Mouse (Mus musculus) embryonic facial prominence, embryonic 12.5 days (tissue): Measurements from ENCODE around the gene S1pr4. TPM values are rescaled to one million over a fixed set of nuclear protein-coding genes. Genes with fewer than 3 reads are reported as not detected.

Experiments
- ATAC-seq: fragments of 200-750 bp; cut with Nextera tagmentation; 2 replicates; pipeline ENCODE4 v1.8.0; 2017; ENCODE audit not compliant: insufficient number of reproducible peaks, insufficient read depth, low FRiP score, low TSS enrichment
- H3K27ac ChIP-seq: fragments of 300-500 bp; sonication (generic); 2 replicates; pipeline ENCODE4 v1.5.1; 2016; ENCODE audit warnings: mild to moderate bottlenecking
- H3K27me3 ChIP-seq: fragments of 300-500 bp; sonication (generic); 2 replicates; pipeline ENCODE4 v1.6.1; 2016; ENCODE audit warnings: mild to moderate bottlenecking, moderate library complexity
- H3K36me3 ChIP-seq: fragments of 300-500 bp; sonication (generic); 2 replicates; pipeline ENCODE4 v1.6.1; 2016; ENCODE audit warnings: mild to moderate bottlenecking
- H3K4me1 ChIP-seq: fragments of 300-500 bp; sonication (generic); 2 replicates; pipeline ENCODE4 v1.6.1; 2016
- H3K4me2 ChIP-seq: fragments of 300-500 bp; sonication (generic); replicated peaks from 2 replicates; pipeline ENCODE4 v1.6.1; 2016; ENCODE audit warnings: mild to moderate bottlenecking, moderate library complexity
- H3K4me3 ChIP-seq: fragments of 300-500 bp; sonication (generic); 2 replicates; pipeline ENCODE4 v1.5.1; 2016; ENCODE audit warnings: mild to moderate bottlenecking
- H3K9ac ChIP-seq: fragments of 300-500 bp; sonication (generic); 2 replicates; pipeline ENCODE4 v1.6.1; 2016; ENCODE audit warnings: mild to moderate bottlenecking, moderate library complexity
- H3K9me3 ChIP-seq: fragments of 300-500 bp; sonication (generic); 2 replicates; pipeline ENCODE4 v1.6.1; 2016; ENCODE audit warnings: mild to moderate bottlenecking, moderate library complexity
- WGBS: fragments of 180-500 bp; shearing (Covaris S2); methylation state at CpG from one replicate; pipeline ENCODE4 v1.1.7; 2016; 5-methylcytosine and 5-hydroxymethylcytosine counted together
- polyA plus RNA-seq: library from polyadenylated mRNA; unstranded; fragments of >200 nt; fragmentation: Nextera tagmentation; extraction: Ambion mirVana; gene quantifications from 2 replicates; pipeline ENCODE4 v1.2.1, GENCODE M21; 2016

The S1pr4 gene
- polyA plus RNA-seq = 0.22 and 0.58 TPM in 2 replicates

DNA sequence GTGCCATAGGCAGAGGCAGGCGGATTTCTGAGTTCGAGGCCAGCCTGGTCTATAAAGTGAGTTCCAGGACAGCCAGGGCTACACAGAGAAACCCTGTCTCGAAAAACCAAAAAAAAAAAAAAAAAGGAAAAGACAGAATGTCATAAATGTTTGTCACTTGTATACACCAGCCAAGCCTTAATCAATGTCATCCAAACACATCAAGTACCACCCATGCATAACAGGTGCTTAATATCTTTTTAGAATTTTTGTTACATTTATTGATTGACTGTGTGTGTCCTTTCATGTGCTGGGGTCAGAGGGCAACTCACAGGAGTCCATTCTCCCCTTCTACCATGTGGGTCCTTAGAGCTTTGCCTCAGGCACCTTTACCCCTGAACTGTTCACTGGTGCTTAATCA, at the start of gene S1pr4:
Gene S1pr4, minus strand, starts transcription at position 101 of the 400 bp plus-strand sequence.
- H3K4me3 ChIP-seq = no peak within 1 kb of the TSS
- ATAC-seq = no peak
- WGBS = 85% methylated on average over 3 of the region's 3 CpGs
- H3K36me3 ChIP-seq = no peaks in the 10 kb centered on the region
- no peak within 1 kb of the TSS for H3K9ac ChIP-seq
- peaks cover 6% of the 10 kb centered on the region for H3K4me1 ChIP-seq
- H3K9me3 ChIP-seq = no peaks in the 10 kb centered on the region
- peaks cover 9% of the 10 kb centered on the region; the same call in 1 of the 2 replicates for H3K27me3 ChIP-seq
- H3K27ac ChIP-seq = no peak within 1 kb of the TSS
- H3K4me2 ChIP-seq = no peak within 1 kb of the TSS

- no peaks in the 10 kb centered on the region for H3K36me3 ChIP-seq
- no peaks in the 10 kb centered on the region for H3K27me3 ChIP-seq
- no peak overlapping the region for H3K4me2 ChIP-seq
- no peak for ATAC-seq
- WGBS = 63% methylated on average over 5 of the region's 5 CpGs
- no peak overlapping the region for H3K27ac ChIP-seq
- H3K9me3 ChIP-seq = no peaks in the 10 kb centered on the region
- no peak overlapping the region for H3K9ac ChIP-seq
- no peak overlapping the region for H3K4me3 ChIP-seq
- H3K4me1 ChIP-seq = peaks cover 8% of the 10 kb centered on the region
Measured at GRCm38 (mm10) chr10:81548944-81549343, 49.0 kb upstream of the S1pr4 start.

GRCm38 (mm10) chr10:81546788-81547571, 47.0 kb upstream of the S1pr4 start:
- Histone ChIP-seq H3K9ac (0 out of 2 replicates have a peak overlapping the region, but pooled peaks have one; percentile 29), H3K27me3 (no peaks in the 10 kb centered on the region), H3K27ac (no peak overlapping the region), H3K4me2 (no peak overlapping the region; the same call in 1 of the 2 replicates), H3K36me3 (0 out of 2 replicates have a peak, but pooled peaks cover 6% of the 10 kb centered on the region), H3K4me3 (no peak overlapping the region), H3K9me3 (no peaks in the 10 kb centered on the region), H3K4me1 (peaks cover 24% of the 10 kb centered on the region)
- ATAC-seq = no peak
- 90% methylated on average over 13 of the region's 13 CpGs for WGBS

DNA sequence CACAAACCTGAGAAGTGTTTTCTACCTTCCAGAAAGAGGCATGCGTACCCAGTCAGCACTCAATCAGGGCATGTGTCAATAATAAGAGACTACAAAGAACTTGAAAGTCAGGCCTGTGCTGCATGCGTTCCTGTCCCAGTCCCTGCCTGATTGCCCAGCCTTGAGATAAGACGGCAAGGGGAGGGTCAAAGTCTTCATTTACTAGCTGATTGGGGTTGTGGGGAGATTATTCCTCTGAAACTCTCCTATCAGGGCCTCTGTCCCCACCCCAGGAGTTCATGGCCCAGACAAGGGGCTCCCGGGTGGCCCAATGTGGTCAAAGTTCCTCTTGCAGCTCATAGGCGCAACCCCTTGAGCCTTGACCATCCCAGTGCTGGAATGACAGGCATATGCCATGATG, 46.4 kb upstream of the S1pr4 start:
- no peak overlapping the region for H3K9ac ChIP-seq
- no peaks in the 10 kb centered on the region for H3K9me3 ChIP-seq
- 85% methylated on average over 5 of the region's 5 CpGs for WGBS

GRCm38 (mm10) chr10:81545161-81545747, 45.3 kb upstream of the S1pr4 start, which contains the start of gene Gna11:
Gna11 (minus strand) TSS chr10:81545190.
- Histone ChIP-seq H3K36me3 (peaks cover 6% of the 10 kb centered on the region; the same call in 1 of the 2 replicates), H3K4me1 (peaks cover 23% of the 10 kb centered on the region), H3K27me3 (no peaks in the 10 kb centered on the region), H3K4me2 (peak within 1 kb of the TSS; percentile 97), H3K27ac (peak within 1 kb of the TSS; percentile 84), H3K9me3 (no peaks in the 10 kb centered on the region), H3K4me3 (peak within 1 kb of the TSS; percentile 96), H3K9ac (peak within 1 kb of the TSS; percentile 96)
- WGBS = under 1% methylated on average over 59 of the region's 59 CpGs
- ATAC-seq = peak; percentile 95

More for the DNA sequence above, 46.4 kb upstream of the S1pr4 start:
- Histone ChIP-seq H3K4me2 (no peak overlapping the region), H3K4me3 (no peak overlapping the region), H3K4me1 (peaks cover 21% of the 10 kb centered on the region), H3K36me3 (0 out of 2 replicates have a peak, but pooled peaks cover 6% of the 10 kb centered on the region), H3K27ac (no peak overlapping the region), H3K27me3 (no peaks in the 10 kb centered on the region)
- no peak for ATAC-seq

DNA sequence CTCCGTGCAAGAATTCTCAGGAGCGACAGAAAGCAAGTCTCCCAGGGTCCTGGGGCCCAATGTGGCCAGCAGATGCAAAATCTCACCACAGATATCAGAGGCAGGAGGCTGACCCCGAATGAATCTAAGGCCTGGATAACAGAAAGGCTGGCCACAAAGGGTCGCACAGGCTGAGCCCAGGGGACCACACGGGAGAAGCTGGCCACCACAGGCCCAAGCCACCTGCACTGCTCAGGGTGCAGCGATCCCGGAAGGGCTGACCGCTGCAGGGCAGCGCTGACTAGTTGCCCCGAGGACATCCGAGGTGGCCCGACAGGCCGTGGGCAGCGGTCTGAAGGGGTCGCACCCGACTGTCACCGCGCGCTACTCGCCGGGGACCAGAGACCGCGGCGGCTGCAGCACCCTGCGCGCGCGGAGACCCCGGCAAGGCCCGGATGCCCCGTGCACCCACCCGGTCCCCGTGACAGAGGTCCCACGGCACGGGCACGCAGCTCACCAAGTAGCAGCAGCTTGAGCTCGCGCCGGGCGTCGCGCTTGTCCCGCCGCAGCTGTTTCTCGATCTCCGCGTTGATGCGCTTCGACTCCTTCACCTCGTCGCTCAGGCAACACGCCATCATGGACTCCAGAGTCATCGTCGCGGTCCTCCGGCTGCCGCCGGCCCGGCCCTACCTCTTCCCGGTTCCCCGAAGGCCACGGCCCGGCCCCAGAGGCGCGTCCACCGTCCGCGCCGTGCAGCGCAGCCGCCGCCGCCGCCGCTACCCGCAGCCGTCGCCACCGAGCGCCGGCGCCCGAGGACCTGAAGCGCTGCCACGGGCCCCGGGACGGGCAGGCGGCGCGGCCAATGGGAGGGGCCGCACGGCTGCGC, 44.6 kb upstream of the S1pr4 start:
- Histone ChIP-seq H3K27ac (peak overlapping the region; percentile 84), H3K4me1 (peaks cover 23% of the 10 kb centered on the region), H3K4me3 (peak overlapping the region; percentile 96), H3K36me3 (peaks cover 14% of the 10 kb centered on the region; the same call in 1 of the 2 replicates), H3K4me2 (peak overlapping the region; percentile 97), H3K9ac (peak overlapping the region; percentile 96), H3K9me3 (no peaks in the 10 kb centered on the region), H3K27me3 (no peaks in the 10 kb centered on the region)
- WGBS = under 1% methylated on average over 89 of the region's 93 CpGs
- no peak for ATAC-seq

DNA sequence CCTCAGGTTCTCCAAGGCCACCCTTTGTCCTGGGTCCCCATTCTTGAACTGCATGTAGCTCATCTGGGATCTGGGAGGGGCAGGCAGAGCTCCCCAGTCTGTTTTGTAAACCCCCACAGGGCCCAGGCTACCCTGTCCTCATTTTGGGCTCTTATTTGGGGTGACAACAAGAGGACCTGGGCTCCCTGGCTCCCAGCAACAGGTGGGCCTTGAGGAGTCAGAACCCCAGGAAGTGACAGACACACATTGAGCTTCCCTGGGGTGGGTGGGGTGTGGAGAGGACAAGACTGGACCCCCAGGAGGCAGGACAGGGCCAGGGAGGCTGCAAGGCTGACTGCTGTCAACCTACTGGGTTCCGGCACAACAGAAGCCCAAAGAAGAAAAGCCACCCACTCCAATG, 43.7 kb upstream of the S1pr4 start:
- no peaks in the 10 kb centered on the region for H3K27me3 ChIP-seq
- peaks cover 23% of the 10 kb centered on the region for H3K4me1 ChIP-seq
- no peak overlapping the region for H3K27ac ChIP-seq
- H3K9me3 ChIP-seq = no peaks in the 10 kb centered on the region
- H3K4me2 ChIP-seq = peak overlapping the region; percentile 97
- ATAC-seq = no peak
- H3K4me3 ChIP-seq = peak overlapping the region; percentile 96
- 76% methylated on average over 1 of the region's 1 CpGs for WGBS
- H3K36me3 ChIP-seq = peaks cover 23% of the 10 kb centered on the region
- H3K9ac ChIP-seq = peak overlapping the region; percentile 96

DNA sequence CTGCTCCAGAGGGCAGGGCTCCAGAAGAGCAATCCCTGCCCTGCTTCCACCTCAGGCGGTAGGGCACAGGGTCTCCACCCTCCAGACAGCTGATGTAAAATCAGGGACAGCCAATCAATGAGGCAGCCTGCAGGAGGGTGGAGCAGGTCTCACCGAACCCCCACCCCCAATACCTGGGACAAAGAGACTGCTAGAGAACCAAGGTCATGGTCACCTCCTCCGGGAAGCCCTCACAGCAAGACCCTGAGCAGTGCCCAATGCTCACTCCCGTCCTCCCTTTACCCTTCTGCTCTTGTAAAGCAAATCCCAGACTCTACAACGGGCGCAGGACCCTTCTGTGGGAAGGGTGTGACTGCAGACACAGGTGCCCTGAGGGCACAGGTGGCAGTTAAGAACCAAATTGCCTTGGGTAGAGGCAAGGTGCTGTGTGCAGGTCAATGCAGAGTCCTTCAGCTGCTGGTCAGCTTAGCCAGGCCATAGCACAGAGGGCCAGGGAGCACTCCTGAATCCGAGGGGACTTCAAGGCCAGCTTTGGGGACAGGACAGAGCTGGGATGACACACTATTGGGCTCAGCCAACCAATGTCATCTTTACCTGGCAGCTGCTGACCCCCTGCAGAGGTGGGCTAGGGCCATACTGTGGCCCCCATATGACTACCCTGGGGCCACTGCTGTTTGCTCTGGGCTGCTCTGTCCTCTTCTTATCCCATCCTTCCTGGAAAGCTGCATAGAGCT, 43.0 kb upstream of the S1pr4 start:
- peaks cover 23% of the 10 kb centered on the region for H3K4me1 ChIP-seq
- H3K27ac ChIP-seq = no peak overlapping the region
- H3K4me3 ChIP-seq = peak overlapping the region; percentile 96
- peaks cover 26% of the 10 kb centered on the region for H3K36me3 ChIP-seq
- ATAC-seq = no peak
- no peaks in the 10 kb centered on the region for H3K27me3 ChIP-seq
- H3K9ac ChIP-seq = peak overlapping the region; percentile 96
- peak overlapping the region; percentile 97 for H3K4me2 ChIP-seq
- 72% methylated on average over 7 of the region's 7 CpGs for WGBS
- H3K9me3 ChIP-seq = no peaks in the 10 kb centered on the region

DNA sequence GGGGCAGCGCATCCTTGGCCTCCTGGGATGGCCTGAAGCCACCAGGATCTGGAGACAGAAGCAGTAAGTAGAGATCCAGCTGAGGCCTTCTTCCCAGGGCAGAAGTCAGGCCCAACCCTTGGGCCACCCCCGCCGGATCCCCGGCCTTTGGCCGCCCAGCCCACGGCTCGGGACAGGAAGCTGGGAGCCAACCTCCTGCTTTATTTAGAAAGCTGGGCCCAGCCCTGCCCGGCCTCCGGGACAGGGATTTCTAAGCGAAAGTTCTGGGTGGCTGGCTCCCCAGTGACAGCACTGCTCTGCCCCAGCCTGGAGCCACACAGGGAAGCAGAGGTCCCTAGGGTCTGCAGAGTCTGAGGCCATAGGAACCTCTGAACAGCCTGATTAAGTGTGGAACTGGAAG, 41.9 kb upstream of the S1pr4 start:
- H3K9ac ChIP-seq = peak overlapping the region; percentile 10; the same call in 1 of the 2 replicates
- H3K4me2 ChIP-seq = no peak overlapping the region
- H3K27me3 ChIP-seq = no peaks in the 10 kb centered on the region
- H3K9me3 ChIP-seq = no peaks in the 10 kb centered on the region
- H3K4me3 ChIP-seq = no peak overlapping the region
- H3K4me1 ChIP-seq = peaks cover 23% of the 10 kb centered on the region
- no peak overlapping the region for H3K27ac ChIP-seq
- no peak for ATAC-seq
- WGBS = 75% methylated on average over 10 of the region's 10 CpGs
- peaks cover 26% of the 10 kb centered on the region for H3K36me3 ChIP-seq

DNA sequence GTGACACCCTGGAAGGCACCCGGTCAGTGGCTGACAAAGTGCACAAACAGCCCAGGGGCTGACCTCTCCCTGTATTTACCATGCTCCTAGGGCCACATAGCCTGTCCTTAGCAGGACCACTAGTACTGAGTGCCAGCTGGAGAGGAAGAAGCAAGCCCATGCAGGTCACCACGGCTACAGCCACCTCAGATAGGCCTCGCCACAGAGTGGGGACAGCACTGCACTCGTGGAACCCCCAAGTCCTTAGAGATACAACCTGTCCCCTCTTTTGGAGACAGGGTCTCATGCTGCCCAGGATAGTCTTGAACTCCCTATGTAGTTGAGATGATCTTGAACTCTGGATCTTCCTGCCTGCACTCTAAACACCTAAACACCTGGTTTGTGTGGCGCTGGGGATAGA, 41.4 kb upstream of the S1pr4 start:
- H3K9me3 ChIP-seq = no peaks in the 10 kb centered on the region
- H3K4me2 ChIP-seq = no peak overlapping the region
- peaks cover 23% of the 10 kb centered on the region for H3K4me1 ChIP-seq
- H3K36me3 ChIP-seq = peaks cover 26% of the 10 kb centered on the region
- no peak overlapping the region for H3K27ac ChIP-seq
- H3K4me3 ChIP-seq = no peak overlapping the region
- no peaks in the 10 kb centered on the region for H3K27me3 ChIP-seq
- ATAC-seq = no peak
- H3K9ac ChIP-seq = peak overlapping the region; percentile 10; the same call in 1 of the 2 replicates
- 87% methylated on average over 5 of the region's 5 CpGs for WGBS
